Mouse (Mus musculus) intestine, embryonic 16.5 days (tissue): ENCODE results near the gene Fyttd1. TPM values are rescaled to one million over a fixed set of nuclear protein-coding genes. Genes with fewer than 3 reads are reported as not detected.
A peak's percentile ranks its signal among the peaks of the same experiment; 100 is the strongest.
"Not testable (repeated sequence)": the region's sequence is repeated elsewhere in the genome, so short reads cannot be mapped to it uniquely, and the experiment has no call there.

Source experiments
- ATAC-seq: fragments of 200-750 bp; cut with Nextera tagmentation; 2 replicates; pipeline ENCODE4 v1.8.0; 2017; ENCODE audit warnings: moderate TSS enrichment, moderate library complexity
- H3K27ac ChIP-seq: fragments of 300-500 bp; sonication (generic); 2 replicates; pipeline ENCODE4 v1.5.1; 2014; ENCODE audit warnings: mild to moderate bottlenecking, low read length
- H3K27me3 ChIP-seq: fragments of 300-500 bp; sonication (generic); replicated peaks from 2 replicates; pipeline ENCODE4 v1.6.1; 2014; ENCODE audit warnings: low read length, control low read depth, mixed read lengths; ENCODE audit not compliant: control insufficient read depth, insufficient read depth
- H3K36me3 ChIP-seq: fragments of 300-500 bp; sonication (generic); 2 replicates; pipeline ENCODE4 v1.6.1; 2014; ENCODE audit warnings: low read length, control low read depth; ENCODE audit not compliant: control insufficient read depth, insufficient read depth
- H3K4me1 ChIP-seq: fragments of 300-500 bp; sonication (generic); 2 replicates; pipeline ENCODE4 v1.6.1; 2014; ENCODE audit warnings: low read length, control low read depth, mixed read lengths; ENCODE audit not compliant: control insufficient read depth, insufficient read depth
- H3K4me2 ChIP-seq: fragments of 300-500 bp; sonication (generic); 2 replicates; pipeline ENCODE4 v1.6.1; 2014; ENCODE audit warnings: low read depth, low read length, control low read depth
- H3K4me3 ChIP-seq: fragments of 300-500 bp; sonication (generic); 2 replicates; pipeline ENCODE4 v1.5.1; 2014; ENCODE audit warnings: mild to moderate bottlenecking, low read length
- H3K9ac ChIP-seq: fragments of 300-500 bp; sonication (generic); 2 replicates; pipeline ENCODE4 v1.6.1; 2014; ENCODE audit warnings: low read depth, low read length
- H3K9me3 ChIP-seq: fragments of 300-500 bp; sonication (generic); 2 replicates; pipeline ENCODE4 v1.6.1; 2016; ENCODE audit warnings: low read length, control low read depth; ENCODE audit not compliant: control insufficient read depth
- WGBS: fragments of 180-500 bp; shearing (Covaris S2); extraction: QIAGEN DNeasy Blood & Tissue Kit; methylation state at CpG from one replicate; pipeline ENCODE4 v1.1.7; 2014; 5-methylcytosine and 5-hydroxymethylcytosine counted together
- polyA plus RNA-seq: library from polyadenylated mRNA; unstranded; fragments of >200 nt; fragmentation: Nextera tagmentation; extraction: Ambion mirVana; gene quantifications from 2 replicates; pipeline ENCODE4 v1.2.1, GENCODE M21; 2015

Gene Fyttd1
- polyA plus RNA-seq, 1 experiment from 2014 or later = 72.3 TPM

DNA sequence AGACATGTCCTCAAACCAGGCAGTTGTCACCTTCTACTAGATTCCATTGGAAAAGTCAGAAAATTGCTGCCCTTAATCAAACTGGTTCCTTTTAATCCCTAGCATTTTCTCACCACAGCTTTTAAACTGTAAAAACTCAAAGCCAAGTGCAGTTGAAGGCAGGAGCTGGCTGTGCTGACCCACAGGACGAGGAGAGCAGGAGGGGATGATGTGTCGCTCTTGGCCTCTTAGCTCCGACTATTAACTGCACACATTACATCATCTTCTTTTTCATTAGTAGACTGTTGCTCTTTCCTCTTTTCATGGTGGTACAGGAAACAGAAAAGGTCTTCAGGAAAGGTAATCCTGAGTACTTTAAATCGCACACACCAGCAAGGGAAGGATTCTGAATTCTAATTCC, 18.9 kb upstream of the Fyttd1 start:
- no peaks in the 10 kb centered on the region for H3K27me3 ChIP-seq
- H3K27ac ChIP-seq = peak overlapping the region; percentile 74
- no peak overlapping the region for H3K4me3 ChIP-seq
- peak overlapping the region; percentile 25; the same call in 1 of the 2 replicates for H3K9ac ChIP-seq
- 0 out of 2 replicates have a peak, but pooled peaks cover 3% of the 10 kb centered on the region for H3K36me3 ChIP-seq
- peaks cover 16% of the 10 kb centered on the region for H3K4me1 ChIP-seq
- no peak overlapping the region for H3K4me2 ChIP-seq
- peak; percentile 43 for ATAC-seq
- no peaks in the 10 kb centered on the region for H3K9me3 ChIP-seq
- WGBS = 45% methylated on average over 4 of the region's 4 CpGs

DNA sequence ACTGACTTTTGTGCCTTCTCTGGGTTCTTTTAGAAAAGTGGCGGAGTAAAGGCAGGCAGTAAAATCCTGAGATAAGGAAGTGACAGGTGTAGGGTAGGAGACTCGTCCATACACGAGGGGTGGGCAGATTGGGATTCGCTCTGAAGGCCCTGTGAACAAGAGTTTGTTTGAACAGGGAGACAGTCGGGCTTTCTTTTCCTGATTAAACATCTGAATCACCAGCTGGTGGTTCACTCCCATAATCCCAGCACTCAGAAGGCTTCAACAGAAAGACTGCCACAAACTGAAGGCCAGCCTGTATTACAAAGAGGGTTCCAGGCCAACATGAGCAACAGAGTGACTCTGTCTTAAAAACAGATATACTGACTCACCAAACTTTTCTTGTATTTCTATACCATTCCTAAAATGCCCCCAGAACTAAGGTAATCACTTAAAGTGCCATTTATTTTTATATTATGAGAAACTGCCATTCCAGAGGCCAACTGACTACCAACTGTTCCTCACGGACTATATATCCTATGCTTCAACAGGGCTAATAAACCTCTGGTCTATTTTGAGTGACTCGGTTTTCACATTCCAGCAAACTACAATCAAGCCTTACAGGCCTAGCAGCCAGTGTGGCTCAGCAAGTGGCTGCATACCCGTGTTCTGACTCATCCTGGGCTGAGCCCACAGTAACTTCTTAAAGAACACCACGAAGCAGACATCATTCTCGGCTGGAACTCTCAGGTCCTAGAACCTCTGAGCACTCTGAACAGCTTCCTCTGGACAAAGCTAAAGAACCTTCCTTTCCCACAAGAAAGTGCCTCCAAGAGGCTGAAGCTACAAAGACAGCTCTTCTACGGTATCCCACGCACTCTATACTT, 18.3 kb upstream of the Fyttd1 start:
- WGBS = 47% methylated on average over 12 of the region's 12 CpGs
- H3K4me3 ChIP-seq = no peak overlapping the region
- H3K27ac ChIP-seq = peak overlapping the region; percentile 74
- peak; percentile 85 for ATAC-seq
- peak overlapping the region; percentile 25; the same call in 1 of the 2 replicates for H3K9ac ChIP-seq
- H3K4me2 ChIP-seq = no peak overlapping the region
- 0 out of 2 replicates have a peak, but pooled peaks cover 3% of the 10 kb centered on the region for H3K36me3 ChIP-seq
- no peaks in the 10 kb centered on the region for H3K9me3 ChIP-seq
- peaks cover 16% of the 10 kb centered on the region for H3K4me1 ChIP-seq
- H3K27me3 ChIP-seq = no peaks in the 10 kb centered on the region

DNA sequence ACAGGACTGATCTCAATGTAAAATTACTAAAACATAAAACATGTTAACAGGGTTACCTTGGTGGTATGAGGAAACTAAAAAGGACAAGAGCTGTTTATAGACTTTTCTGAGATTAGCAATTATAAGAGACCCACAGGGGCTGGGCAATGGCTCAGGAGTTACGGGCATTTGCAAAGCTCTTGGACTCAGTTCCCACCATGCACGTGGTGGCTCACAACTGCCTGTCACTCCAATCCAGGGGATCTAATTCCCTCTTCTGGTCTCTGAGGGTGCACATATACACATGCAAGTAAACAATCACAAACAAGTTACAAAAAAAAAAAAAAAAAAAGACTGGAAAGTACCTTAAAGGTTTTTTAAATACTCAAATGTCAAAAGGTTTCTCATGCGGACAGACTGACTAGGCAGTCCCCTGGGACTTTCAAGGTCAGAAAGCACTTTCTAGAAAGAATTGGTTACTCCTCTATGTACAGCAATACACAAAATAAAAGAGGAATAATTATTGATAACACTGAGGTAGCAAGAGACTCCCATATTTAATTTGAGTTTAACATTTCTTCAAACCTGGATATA, 15.4 kb upstream of the Fyttd1 start:
- no peaks in the 10 kb centered on the region for H3K9me3 ChIP-seq
- H3K36me3 ChIP-seq = 0 out of 2 replicates have a peak, but pooled peaks cover under 1% of the 10 kb centered on the region
- no peak for ATAC-seq
- WGBS = 85% methylated on average over 3 of the region's 3 CpGs
- H3K27ac ChIP-seq = no peak overlapping the region
- no peaks in the 10 kb centered on the region for H3K27me3 ChIP-seq
- H3K4me1 ChIP-seq = peaks cover 17% of the 10 kb centered on the region
- H3K4me3 ChIP-seq = no peak overlapping the region
- H3K9ac ChIP-seq = no peak overlapping the region
- H3K4me2 ChIP-seq = no peak overlapping the region

DNA sequence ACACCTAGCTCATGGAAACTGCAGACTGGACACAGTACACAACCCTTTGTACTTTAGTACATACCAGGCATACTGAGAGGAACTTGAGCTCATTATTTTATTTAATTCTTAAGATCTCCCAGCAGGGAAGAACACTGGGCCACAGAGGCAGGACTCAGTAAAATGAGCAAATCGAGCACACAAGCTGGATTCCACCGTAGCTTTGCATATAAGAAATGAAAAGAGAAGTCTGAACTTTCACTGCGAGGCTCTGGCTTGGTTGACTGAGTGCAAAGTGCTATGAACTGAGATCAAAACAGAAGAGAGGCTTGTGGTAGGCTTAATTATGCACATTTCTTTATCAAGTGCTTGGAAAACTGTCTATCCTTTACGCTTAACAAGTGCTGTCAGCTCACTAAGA, 11.9 kb upstream of the Fyttd1 start:
- peaks cover 8% of the 10 kb centered on the region; the same call in 1 of the 2 replicates for H3K4me1 ChIP-seq
- H3K27me3 ChIP-seq = no peaks in the 10 kb centered on the region
- no peak overlapping the region for H3K4me2 ChIP-seq
- ATAC-seq = no peak
- H3K9me3 ChIP-seq = no peaks in the 10 kb centered on the region
- H3K9ac ChIP-seq = no peak overlapping the region
- H3K36me3 ChIP-seq = no peaks in the 10 kb centered on the region
- WGBS = 85% methylated on average over 4 of the region's 4 CpGs
- no peak overlapping the region for H3K27ac ChIP-seq
- H3K4me3 ChIP-seq = no peak overlapping the region

DNA sequence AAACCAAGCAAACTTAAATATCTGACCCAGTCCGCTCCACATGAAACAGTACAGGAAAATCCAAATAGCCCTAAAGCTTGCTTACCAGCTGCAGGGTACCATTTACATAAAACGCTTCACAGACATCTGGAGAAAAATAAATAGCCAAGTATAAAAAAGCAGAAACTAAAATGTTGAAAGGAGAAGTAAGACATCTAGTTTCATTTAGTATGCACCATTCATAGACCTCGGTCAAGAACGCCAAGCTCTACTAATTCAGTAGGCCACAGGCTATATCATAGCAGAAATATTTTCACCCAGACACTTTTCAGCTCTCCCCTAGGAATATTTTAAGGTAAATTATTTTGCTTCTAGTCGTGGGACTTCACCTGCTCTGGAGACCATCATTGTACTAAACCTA, 10.6 kb upstream of the Fyttd1 start:
- Histone ChIP-seq H3K27ac (no peak overlapping the region), H3K9ac (no peak overlapping the region), H3K4me1 (peaks cover 8% of the 10 kb centered on the region; the same call in 1 of the 2 replicates), H3K27me3 (no peaks in the 10 kb centered on the region), H3K9me3 (no peaks in the 10 kb centered on the region), H3K4me3 (no peak overlapping the region), H3K36me3 (no peaks in the 10 kb centered on the region), H3K4me2 (peak overlapping the region; percentile 64)
- ATAC-seq = no peak
- 77% methylated on average over 5 of the region's 5 CpGs for WGBS

DNA sequence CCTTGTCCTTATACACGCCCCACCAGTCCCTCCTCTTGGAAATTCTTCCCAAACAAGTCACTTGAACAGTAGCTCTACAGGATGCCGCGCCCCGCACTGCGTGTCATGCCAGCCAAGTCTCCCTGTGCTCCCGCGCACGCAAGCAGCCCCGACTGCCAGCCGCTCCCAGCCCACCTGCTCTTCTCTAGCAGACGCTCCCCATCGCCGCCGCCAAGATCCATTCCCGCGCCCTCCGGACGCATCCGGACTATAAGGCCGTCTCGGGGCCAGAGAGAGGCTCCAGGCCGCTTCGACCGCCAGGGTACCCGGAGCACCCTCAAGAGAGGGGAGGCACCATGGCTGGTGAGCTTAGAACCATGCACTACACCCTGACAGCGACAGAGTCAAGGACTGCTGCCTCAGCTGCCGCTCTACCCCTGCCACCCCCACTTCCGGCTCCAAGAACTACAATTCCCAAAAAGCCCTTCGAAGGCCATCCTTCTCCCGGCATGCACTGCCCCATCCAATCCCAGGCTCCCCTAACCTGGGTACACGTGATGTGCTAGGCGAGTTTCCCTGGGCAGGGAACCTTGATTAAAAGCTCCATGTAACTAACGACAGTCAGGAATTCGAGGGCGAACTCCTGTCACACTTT, 9.3 kb upstream of the Fyttd1 start:
- Histone ChIP-seq H3K9me3 (no peaks in the 10 kb centered on the region), H3K4me1 (peaks cover 8% of the 10 kb centered on the region; the same call in 1 of the 2 replicates), H3K36me3 (no peaks in the 10 kb centered on the region), H3K27me3 (no peaks in the 10 kb centered on the region), H3K27ac (peak overlapping the region; percentile 83), H3K4me3 (peak overlapping the region; percentile 80), H3K4me2 (peak overlapping the region; percentile 64), H3K9ac (peak overlapping the region; percentile 82)
- peak; percentile 99 for ATAC-seq
- whole genome bisulfite sequencing = under 1% methylated on average over 35 of the region's 35 CpGs

DNA sequence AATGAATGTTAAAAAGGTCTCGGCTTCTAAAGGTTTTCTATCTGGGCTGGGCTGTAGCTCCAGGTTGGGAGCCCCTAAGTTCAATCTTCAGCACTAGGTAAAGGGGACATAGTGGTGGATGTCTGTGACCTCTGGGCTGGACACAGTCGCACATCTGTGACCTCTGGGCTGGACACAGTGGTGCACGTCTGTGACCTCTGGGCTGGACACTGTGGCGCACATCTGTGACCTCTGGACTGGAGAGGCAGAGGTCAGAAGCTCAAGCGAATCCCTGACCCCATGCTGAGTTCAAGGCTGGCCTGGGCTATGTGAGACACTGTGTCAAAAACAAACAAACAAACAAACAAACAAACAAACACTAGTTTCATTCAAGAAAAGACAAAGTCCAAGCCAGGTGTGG, 7.1 kb upstream of the Fyttd1 start:
- Histone ChIP-seq H3K36me3 (no peaks in the 10 kb centered on the region), H3K4me3 (no peak overlapping the region), H3K27me3 (no peaks in the 10 kb centered on the region), H3K9me3 (no peaks in the 10 kb centered on the region), H3K4me2 (no peak overlapping the region), H3K27ac (no peak overlapping the region), H3K4me1 (peaks cover 8% of the 10 kb centered on the region; the same call in 1 of the 2 replicates), H3K9ac (no peak overlapping the region)
- no peak for ATAC-seq
- WGBS = 69% methylated on average over 5 of the region's 5 CpGs

DNA sequence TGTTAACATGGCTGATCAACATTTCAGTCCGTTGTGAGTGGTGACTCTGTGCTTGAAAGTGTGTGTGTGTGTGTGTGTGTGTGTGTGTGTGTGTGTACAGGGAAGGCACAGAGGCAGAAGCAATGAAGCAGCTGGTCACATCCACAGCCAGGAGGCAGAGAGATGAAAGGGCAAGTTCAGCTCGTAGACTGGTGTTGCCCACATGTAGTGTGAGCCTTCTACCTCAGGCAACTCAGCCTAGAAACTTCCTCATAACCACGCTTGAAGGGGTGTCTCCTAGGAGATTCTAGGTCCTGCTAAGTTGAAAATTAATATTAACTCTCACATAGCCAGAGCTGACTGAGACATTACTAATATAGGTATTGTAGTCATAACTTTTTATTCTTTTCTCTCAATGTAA, 3.9 kb upstream of the Fyttd1 start:
- no peak overlapping the region for H3K4me2 ChIP-seq
- no peaks in the 10 kb centered on the region for H3K36me3 ChIP-seq
- H3K9me3 ChIP-seq = no peaks in the 10 kb centered on the region
- peaks cover 8% of the 10 kb centered on the region; the same call in 1 of the 2 replicates for H3K4me1 ChIP-seq
- H3K27me3 ChIP-seq = no peaks in the 10 kb centered on the region
- 44% methylated on average over 3 of the region's 3 CpGs for WGBS
- no peak overlapping the region for H3K4me3 ChIP-seq
- ATAC-seq = no peak
- no peak overlapping the region for H3K27ac ChIP-seq
- no peak overlapping the region for H3K9ac ChIP-seq

DNA sequence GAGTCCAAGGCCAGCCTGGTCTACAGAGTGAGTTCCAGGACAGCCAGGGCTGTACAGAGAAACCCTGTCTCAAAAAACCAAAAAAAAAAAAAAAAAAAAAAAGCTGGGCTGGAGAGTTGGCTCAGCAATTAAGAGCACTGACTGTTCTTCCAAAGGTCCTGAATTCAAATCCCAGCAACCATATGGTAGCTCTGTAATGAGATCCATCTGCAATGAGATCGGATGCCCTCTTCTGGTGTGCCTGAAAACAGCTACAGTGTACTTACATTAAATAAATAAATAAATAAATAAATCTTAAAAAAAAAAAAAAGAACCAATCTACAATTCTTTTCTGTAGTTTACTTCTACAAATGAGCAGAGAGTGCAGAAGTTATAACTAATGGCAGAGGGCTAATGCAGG, 2.0 kb upstream of the Fyttd1 start:
- H3K4me1 ChIP-seq = peaks cover 15% of the 10 kb centered on the region
- ATAC-seq, H3K4me2 ChIP-seq, H3K36me3 ChIP-seq, H3K4me3 ChIP-seq, H3K27ac ChIP-seq, H3K9ac ChIP-seq, H3K27me3 ChIP-seq, H3K9me3 ChIP-seq: not testable (repeated sequence)
- 73% methylated on average over 1 of the region's 1 CpGs for whole genome bisulfite sequencing
